Mouse (Mus musculus) leukemia stem cell, adult 10-12 weeks (primary cell): Measurements from ENCODE around the gene Ldhb. TPM values are rescaled to one million over a fixed set of nuclear protein-coding genes. Genes with fewer than 3 reads are reported as not detected.

Experiments used
- polyA plus RNA-seq: library from polyadenylated mRNA; stranded (reverse); fragments of >175 nt; gene quantifications from 2 replicates; pipeline ENCODE4 v1.2.3, GENCODE M21; 2012; ENCODE audit warnings: low replicate concordance

The Ldhb gene
- 0.27 TPM in 1 of 2 replicates, not detected in the other for polyA plus RNA-seq

GRCm38 (mm10) chr6:142507785-142508162 lies at the start of gene Ldhb:
Gene Ldhb, minus strand, starts transcription at chr6:142507957.

GRCm38 (mm10) chr6:142472801-142473203 lies 35.0 kb downstream of the Ldhb start, which contains the start of gene Gys2:
Gene Gys2, minus strand, starts transcription at chr6:142473109.

Other genes with a start within 250 kb of the Ldhb start
- not detected in 2 replicates for gene Iapp, start 209.5 kb downstream of the Ldhb start, polyA plus RNA-seq
- gene Slco1a5, start 185.0 kb downstream of the Ldhb start, polyA plus RNA-seq = not detected in 2 replicates
- 0.35 and 0.41 TPM in 2 replicates for gene Pyroxd1, start 162.3 kb downstream of the Ldhb start, polyA plus RNA-seq
- gene Recql, start 120.9 kb downstream of the Ldhb start, polyA plus RNA-seq = 2.1 and 3.7 TPM in 2 replicates
- 19.9 and 59.1 TPM in 2 replicates for gene Golt1b, start 120.7 kb downstream of the Ldhb start, polyA plus RNA-seq
- gene Spx, start 94.5 kb downstream of the Ldhb start, polyA plus RNA-seq = 0.35 and 0.46 TPM in 2 replicates
- not detected in 2 replicates for gene Gys2, start 34.8 kb downstream of the Ldhb start, polyA plus RNA-seq
- 3.1 and 3.4 TPM in 2 replicates for gene Kcnj8, start 63.7 kb upstream of the Ldhb start, polyA plus RNA-seq
- 0.50 TPM in 1 of 2 replicates, not detected in the other for gene Abcc9, start 194.4 kb upstream of the Ldhb start, polyA plus RNA-seq
- gene Cmas, start 248.7 kb upstream of the Ldhb start, polyA plus RNA-seq = 37.4 and 65.7 TPM in 2 replicates